Mouse (Mus musculus) bone marrow macrophage, adult 2 months (primary cell): Measurements from ENCODE around the gene Rpp25l. TPM values are rescaled to one million over a fixed set of nuclear protein-coding genes. Genes with fewer than 3 reads are reported as not detected.
"Not testable (repeated sequence)": the region's sequence is repeated elsewhere in the genome, so short reads cannot be mapped to it uniquely, and the experiment has no call there.

ENCODE experiments used
- H3K27ac ChIP-seq: 2 replicates; pipeline ENCODE4 v1.5.1; 2012; ENCODE audit warnings: low read depth, low read length; ENCODE audit not compliant: insufficient read depth
- H3K4me1 ChIP-seq: 2 replicates; pipeline ENCODE4 v1.6.1; 2012; ENCODE audit warnings: low read length; ENCODE audit not compliant: control insufficient read depth, insufficient read depth
- H3K4me3 ChIP-seq: 2 replicates; pipeline ENCODE4 v1.5.1; 2012; ENCODE audit warnings: mild to moderate bottlenecking, low read length, moderate library complexity; ENCODE audit not compliant: insufficient read depth
- CTCF ChIP-seq: IDR thresholded peaks from 2 replicates; pipeline ENCODE4 v1.5.1; 2012; ENCODE audit warnings: low read depth, mild to moderate bottlenecking, low read length, moderate library complexity
- POLR2A ChIP-seq: IDR thresholded peaks from 2 replicates; pipeline ENCODE4 v1.6.1; 2012; ENCODE audit warnings: mild to moderate bottlenecking, low read depth, low read length, borderline replicate concordance
- polyA plus RNA-seq: library from polyadenylated mRNA; stranded (reverse); fragments of >200 nt; gene quantifications from 2 replicates; pipeline ENCODE4 v1.2.4, GENCODE M21; 2012; ENCODE audit not compliant: missing spikeins, insufficient read depth, insufficient read length

Gene Rpp25l
- polyA plus RNA-seq, 1 experiment = 20.0 TPM

GRCm38 (mm10) chr4:41695800-41696199 is 17.5 kb downstream of the Rpp25l start:
- not testable (repeated sequence) for H3K27ac ChIP-seq, H3K4me1 ChIP-seq, H3K4me3 ChIP-seq

- H3K4me3 ChIP-seq, H3K27ac ChIP-seq, H3K4me1 ChIP-seq: not testable (repeated sequence)
Observed at GRCm38 (mm10) chr4:41693511-41693910, 19.8 kb downstream of the Rpp25l start.

GRCm38 (mm10) chr4:41690014-41690413 is 23.3 kb downstream of the Rpp25l start:
- H3K4me3 ChIP-seq, H3K27ac ChIP-seq, H3K4me1 ChIP-seq: not testable (repeated sequence)

GRCm38 (mm10) chr4:41688562-41688961 is 24.8 kb downstream of the Rpp25l start:
- H3K27ac ChIP-seq, H3K4me3 ChIP-seq, H3K4me1 ChIP-seq: not testable (repeated sequence)

GRCm38 (mm10) chr4:41685882-41686492 is 27.3 kb downstream of the Rpp25l start:
- not testable (repeated sequence) for H3K4me1 ChIP-seq, H3K4me3 ChIP-seq, H3K27ac ChIP-seq

- H3K4me3 ChIP-seq, H3K4me1 ChIP-seq, H3K27ac ChIP-seq: not testable (repeated sequence)
Observed at GRCm38 (mm10) chr4:41684931-41685453, 28.3 kb downstream of the Rpp25l start.

- H3K4me3 ChIP-seq, H3K4me1 ChIP-seq, H3K27ac ChIP-seq: not testable (repeated sequence)
Observed at GRCm38 (mm10) chr4:41684131-41684930, 29.0 kb downstream of the Rpp25l start.

GRCm38 (mm10) chr4:41683303-41683702 is 30.0 kb downstream of the Rpp25l start:
- H3K4me1 ChIP-seq, H3K4me3 ChIP-seq, H3K27ac ChIP-seq: not testable (repeated sequence)

GRCm38 (mm10) chr4:41682789-41683188 is 30.5 kb downstream of the Rpp25l start:
- Histone ChIP-seq H3K27ac (no peak overlapping the region), H3K4me3 (no peak overlapping the region), H3K4me1 (no peaks in the 10 kb centered on the region)
- TF ChIP-seq CTCF (no peak), POLR2A (no peak)

GRCm38 (mm10) chr4:41681947-41682346 is 31.4 kb downstream of the Rpp25l start:
- H3K27ac ChIP-seq = no peak overlapping the region
- no peak overlapping the region for H3K4me3 ChIP-seq
- TF ChIP-seq CTCF = no peak
- TF ChIP-seq POLR2A = no peak
- H3K4me1 ChIP-seq = no peaks in the 10 kb centered on the region

- no peaks in the 10 kb centered on the region for H3K4me1 ChIP-seq
- TF ChIP-seq POLR2A = no peak
- TF ChIP-seq CTCF = no peak
- H3K27ac ChIP-seq = no peak overlapping the region
- H3K4me3 ChIP-seq = no peak overlapping the region
Observed at GRCm38 (mm10) chr4:41681176-41681575, 32.2 kb downstream of the Rpp25l start.
